Mouse (Mus musculus) embryonic stem cell, embryonic (primary cell): ENCODE data around the gene Olfr308.
"Not testable (repeated sequence)": the region's sequence is repeated elsewhere in the genome, so short reads cannot be mapped to it uniquely, and the experiment has no call there.

Experiments
- CTCF ChIA-PET, 4 experiments: fragments of 300-600 bp in 2 of 4; fragments of 350-600 bp in 2 of 4; sonication (Branson Sonifier 250); formaldehyde crosslinking; loops; one replicate each; lab custom pipeline; 2022; ENCODE audit warnings: inconsistent platforms in 2 of 4; lab: Charles Lee
- POLR2A ChIA-PET, 4 experiments: fragments of 300-600 bp in 2 of 4; fragments of 350-600 bp in 2 of 4; sonication (Branson Sonifier 250); formaldehyde crosslinking; loops; one replicate each; lab custom pipeline; 2022; ENCODE audit warnings: antibody characterized with exemption in 4 of 4, inconsistent platforms in 1 of 4; lab: Charles Lee

The Olfr308 gene

GRCm38 (mm10) chr7:86325530-86325929, at the start of gene Olfr308:
Gene Olfr308 (minus strand): TSS chr7:86325630.
- CTCF ChIA-PET, result no interaction called here
- POLR2A ChIA-PET, result no interaction called here

GRCm38 (mm10) chr7:86366828-86367227, 41.4 kb upstream of the Olfr308 start, which contains the start of gene Olfr305:
Gene Olfr305 (minus strand): TSS chr7:86366928.
- ChIA-PET POLR2A (no interaction called here), CTCF (no interaction called here)

- CTCF ChIA-PET, POLR2A ChIA-PET: not testable (repeated sequence)
Observed at GRCm38 (mm10) chr7:86346296-86346695, 20.9 kb upstream of the Olfr308 start.

GRCm38 (mm10) chr7:86344253-86344652, 18.8 kb upstream of the Olfr308 start:
- CTCF ChIA-PET, result interaction anchor here in 1 of 4 experiments (0.8 kb wide), 1 partner anchor 472 kb away, joined by 3 read pairs; no protein-coding TSS in a partner anchor
- POLR2A ChIA-PET, result no interaction called here

GRCm38 (mm10) chr7:86342881-86343565, 17.6 kb upstream of the Olfr308 start:
- ChIA-PET CTCF (no interaction called here), POLR2A (no interaction called here)

- ChIA-PET POLR2A (no interaction called here), CTCF (no interaction called here)
Observed at GRCm38 (mm10) chr7:86337486-86337885, 12.1 kb upstream of the Olfr308 start, which contains the start of gene Olfr307. Gene Olfr307 (minus strand): TSS chr7:86337586.

- CTCF ChIA-PET, result no interaction called here
- POLR2A ChIA-PET, result no interaction called here
Observed at GRCm38 (mm10) chr7:86321323-86321722, 4.1 kb downstream of the Olfr308 start.

- ChIA-PET CTCF (no interaction called here), POLR2A (no interaction called here)
Observed at GRCm38 (mm10) chr7:86313608-86314007, 11.8 kb downstream of the Olfr308 start, which contains the start of gene Olfr309. Gene Olfr309 (minus strand): TSS chr7:86313708.

- ChIA-PET POLR2A (no interaction called here), CTCF (no interaction called here)
Observed at GRCm38 (mm10) chr7:86277072-86277471, 48.4 kb downstream of the Olfr308 start, which contains the start of gene Olfr310. Gene Olfr310 (minus strand): TSS chr7:86277172.
